ENCODE assay signal across 9 mouse cellular contexts in the genomic region with DNA sequence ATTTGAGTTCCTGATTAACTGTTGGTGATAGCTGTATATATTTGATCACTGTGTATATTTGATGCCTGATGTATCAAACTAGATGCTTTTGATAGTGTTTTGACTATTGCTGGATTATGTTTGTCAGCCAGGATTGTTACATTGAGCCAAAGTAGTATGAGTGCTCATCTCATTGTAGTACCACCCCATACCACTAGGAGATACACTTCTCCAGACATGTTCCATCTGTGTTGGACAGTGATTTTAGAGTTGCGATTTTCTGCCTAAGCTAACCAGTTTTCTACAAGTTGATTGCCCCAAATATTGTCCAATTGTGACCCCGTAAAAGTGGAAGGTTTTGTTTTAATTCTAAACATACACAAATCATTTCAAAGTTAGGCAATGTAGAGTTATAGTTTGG. TPM values are rescaled to one million over a fixed set of nuclear protein-coding genes. Genes with fewer than 3 reads are reported as not detected.
A peak's percentile ranks its signal among the peaks of the same experiment; 100 is the strongest.
DNase-seq lines count a peak whose midpoint lies in the region; TF ChIP-seq lines count a peak whose summit lies in the region.
"Had no signal": no experiment of that assay in that cellular context is flagged by ENCODE, and none has a peak within 500 bp of the region (broad histone marks: within the 10 kb centered on the region; RNA-seq: fewer than 3 reads in every experiment).

No protein-coding gene starts in this region.

- no peaks in the 10 kb centered on the region for H3K79me2 ChIP-seq in heart, adult 2 months (replicated peaks; ENCODE audit: control insufficient read depth, insufficient read depth, low read length)

- H3K4me3 ChIP-seq in heart, adult 2 months: no peak overlapping the region

- peak; percentile 80 for TF ChIP-seq CTCF in heart, adult 2 months (IDR thresholded peaks at IDR 0.05)

- H3K27me3 ChIP-seq in heart, adult 2 months (ENCODE audit: control insufficient read depth, insufficient read depth, low read length): no peaks in the 10 kb centered on the region

- intact Hi-C loops in heart, adult 2 months (cut with DNase I): loop anchor here (1.0 kb wide), 1 partner anchor 66 kb away; no protein-coding TSS in a partner anchor

- H3K36me3 ChIP-seq in heart, adult 2 months (ENCODE audit: control insufficient read depth, insufficient read depth, low read length): no peaks in the 10 kb centered on the region

- H3K4me1 ChIP-seq in heart, adult 2 months (ENCODE audit: control insufficient read depth, insufficient read depth, low read length): no peaks in the 10 kb centered on the region

- TF ChIP-seq EP300 in heart, adult 2 months (IDR thresholded peaks at IDR 0.05; ENCODE audit: insufficient read depth, low read depth, low read length): no peak

- no peak overlapping the region for H3K27ac ChIP-seq in heart, adult 2 months

- WGBS in heart, adult 2 months: 57% methylated on average over 2 of the region's 2 CpGs

- no peak for DNase-seq in heart, adult 2 months
- no peak for DNase-seq in heart, adult 11 months
- DNase-seq in lung, postnatal 10 days: peak; percentile 13
- DNase-seq in lung, postnatal 4 days: no peak
- peak; percentile 53 for DNase-seq in NIH3T3 (ENCODE audit: low read depth)
- peak; percentile 6 for DNase-seq in retina, postnatal 1 day
- no peak for DNase-seq in urinary bladder, postnatal 10 days (ENCODE audit: low spot score)
- no peak for DNase-seq in urinary bladder, adult 2 months (ENCODE audit: low spot score)
- DNase-seq: left cerebral cortex, postnatal 4 days had no signal

- no peak for TF ChIP-seq POLR2A in heart, adult 2 months (IDR thresholded peaks at IDR 0.05; ENCODE audit: insufficient read depth, low read depth, low read length)

- H3K9ac ChIP-seq in heart, adult 2 months (ENCODE audit: low read depth, low read length): no peak overlapping the region

RNA-seq across cellular contexts. Expression of gene Prkx, which starts 51.8 kb away (rescaled TPM):
- total RNA-seq in heart, adult 2 months (2021): 10 to 100 TPM; 14.4 to 16.8 TPM
- 6.9 and 10.7 TPM in 2 replicates for polyA plus RNA-seq in heart, adult 2 months (2012; rRNA removed)
- polyA plus RNA-seq in urinary bladder, adult 2 months (2012; rRNA removed): 10.7 and 11.1 TPM in 2 replicates

Comparison
In these comparisons a context has a peak if more than half of its experiments do, and no peak if none do; other contexts are left out.
1. DNase-seq: peak in lung, postnatal 10 days (single experiment), NIH3T3 (single experiment) and retina, postnatal 1 day (single experiment); none in heart, adult 2 months (0 of 2), heart, adult 11 months (single experiment), lung, postnatal 4 days (0 of 2), urinary bladder, postnatal 10 days (single experiment) and urinary bladder, adult 2 months (single experiment).